Mouse (Mus musculus) midbrain, embryonic 10.5 days (tissue): ENCODE data around the gene Mphosph10. TPM values are rescaled to one million over a fixed set of nuclear protein-coding genes. Genes with fewer than 3 reads are reported as not detected.
A peak's percentile ranks its signal among the peaks of the same experiment; 100 is the strongest.

Source experiments
- DNase-seq: peaks from one replicate; pipeline ENCODE4 v3.0.0-alpha.2; 2017; ENCODE audit warnings: low spot score
- H3K27ac ChIP-seq: fragments of 300-500 bp; sonication (generic); replicated peaks from 2 replicates; pipeline ENCODE4 v1.5.1; 2016; ENCODE audit warnings: mild to moderate bottlenecking
- H3K27me3 ChIP-seq: fragments of 300-500 bp; sonication (generic); 2 replicates; pipeline ENCODE4 v1.6.1; 2016; ENCODE audit warnings: low read depth, mild to moderate bottlenecking; ENCODE audit not compliant: poor library complexity, severe bottlenecking
- H3K36me3 ChIP-seq: fragments of 300-500 bp; sonication (generic); 2 replicates; pipeline ENCODE4 v1.6.1; 2016; ENCODE audit warnings: mild to moderate bottlenecking, moderate library complexity
- H3K4me1 ChIP-seq: fragments of 300-500 bp; sonication (generic); 2 replicates; pipeline ENCODE4 v1.6.1; 2016
- H3K4me3 ChIP-seq: fragments of 300-500 bp; sonication (generic); 2 replicates; pipeline ENCODE4 v1.5.1; 2016; ENCODE audit warnings: mild to moderate bottlenecking, moderate library complexity
- H3K9me3 ChIP-seq: fragments of 300-500 bp; sonication (generic); replicated peaks from 2 replicates; pipeline ENCODE4 v1.6.1; 2016; ENCODE audit warnings: mild to moderate bottlenecking
- WGBS: fragments of 180-500 bp; shearing (Covaris S2); methylation state at CpG from one replicate; pipeline ENCODE4 v1.1.7; 2016; 5-methylcytosine and 5-hydroxymethylcytosine counted together
- polyA plus RNA-seq: library from polyadenylated mRNA; unstranded; fragments of >200 nt; fragmentation: Nextera tagmentation; extraction: Ambion mirVana; gene quantifications from 2 replicates; pipeline ENCODE4 v1.2.1, GENCODE M21; 2016

The Mphosph10 gene
- polyA plus RNA-seq, result 46.8 and 53.0 TPM in 2 replicates

DNA sequence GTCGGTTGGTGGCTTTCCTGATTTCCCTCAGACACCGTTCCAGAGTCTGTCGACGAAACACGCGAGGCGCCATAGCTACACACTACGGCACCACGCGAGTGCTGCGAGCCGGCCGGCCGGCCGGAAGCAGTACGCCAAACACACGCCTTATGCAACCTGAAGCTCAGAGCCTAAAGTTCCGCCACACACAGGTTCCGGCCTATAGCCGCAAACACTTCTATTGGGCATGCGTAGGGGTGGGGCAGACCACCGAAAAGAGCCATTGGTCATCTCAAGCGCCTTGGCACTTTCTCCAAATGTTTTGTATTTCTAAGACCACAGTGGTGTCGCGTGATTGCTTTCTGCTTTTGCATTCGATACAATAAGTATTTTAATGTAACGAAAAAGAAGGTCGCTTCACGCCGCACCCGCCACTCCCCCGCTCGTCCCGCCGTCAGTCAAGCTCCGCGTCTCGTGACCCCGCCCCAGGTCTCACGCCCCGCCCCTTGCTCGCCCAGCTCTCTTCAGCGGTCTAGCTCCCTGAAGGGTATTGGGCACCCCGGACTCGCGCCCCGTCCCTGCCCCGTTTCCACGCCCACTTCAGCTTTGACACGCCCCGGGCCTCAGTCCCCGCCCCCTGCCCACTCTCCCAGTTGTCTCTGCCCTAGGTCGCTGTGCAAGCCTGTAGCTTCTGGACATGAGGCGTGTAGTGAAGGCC is at the start of gene Mphosph10, which contains the start of gene Mcee:
Gene Mphosph10 (minus strand): TSS at position 147 of the 697 bp plus-strand sequence.
Gene Mcee (plus strand): TSS at position 486 of the 697 bp plus-strand sequence.
- H3K4me3 ChIP-seq, result peak within 1 kb of the TSS; percentile 83
- WGBS, result under 1% methylated on average over 54 of the region's 54 CpGs
- peak within 1 kb of the TSS; percentile 89 for H3K27ac ChIP-seq
- peaks cover 26% of the 10 kb centered on the region for H3K36me3 ChIP-seq
- peaks cover 24% of the 10 kb centered on the region for H3K4me1 ChIP-seq
- H3K27me3 ChIP-seq, result no peaks in the 10 kb centered on the region
- DNase-seq, result peak; percentile 98
- H3K9me3 ChIP-seq, result no peaks in the 10 kb centered on the region

DNA sequence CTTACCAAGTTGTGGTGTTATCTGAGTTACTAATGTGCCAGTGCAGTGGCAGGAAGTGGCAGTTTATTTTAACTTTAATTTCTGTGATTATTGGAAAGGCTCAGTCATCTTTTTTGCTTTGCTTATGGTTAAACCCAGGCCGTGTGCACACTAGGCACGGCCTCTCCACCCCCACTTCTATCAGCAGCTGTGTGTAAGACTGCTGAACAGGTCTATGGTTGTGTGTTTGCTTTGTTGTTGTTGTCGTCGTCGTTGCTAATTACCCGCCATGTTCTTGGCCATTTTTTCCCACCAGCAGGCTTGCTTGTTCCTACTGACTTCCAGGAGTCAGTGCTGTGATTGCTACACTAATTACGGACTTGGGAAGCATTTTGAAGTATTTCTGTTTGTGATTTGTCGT is 48.5 kb upstream of the Mphosph10 start:
- Histone ChIP-seq H3K4me3 (no peak overlapping the region), H3K27ac (no peak overlapping the region), H3K36me3 (no peaks in the 10 kb centered on the region), H3K27me3 (no peaks in the 10 kb centered on the region), H3K4me1 (peaks cover 9% of the 10 kb centered on the region), H3K9me3 (no peaks in the 10 kb centered on the region)
- DNase-seq, result no peak
- WGBS, result 90% methylated on average over 8 of the region's 8 CpGs

DNA sequence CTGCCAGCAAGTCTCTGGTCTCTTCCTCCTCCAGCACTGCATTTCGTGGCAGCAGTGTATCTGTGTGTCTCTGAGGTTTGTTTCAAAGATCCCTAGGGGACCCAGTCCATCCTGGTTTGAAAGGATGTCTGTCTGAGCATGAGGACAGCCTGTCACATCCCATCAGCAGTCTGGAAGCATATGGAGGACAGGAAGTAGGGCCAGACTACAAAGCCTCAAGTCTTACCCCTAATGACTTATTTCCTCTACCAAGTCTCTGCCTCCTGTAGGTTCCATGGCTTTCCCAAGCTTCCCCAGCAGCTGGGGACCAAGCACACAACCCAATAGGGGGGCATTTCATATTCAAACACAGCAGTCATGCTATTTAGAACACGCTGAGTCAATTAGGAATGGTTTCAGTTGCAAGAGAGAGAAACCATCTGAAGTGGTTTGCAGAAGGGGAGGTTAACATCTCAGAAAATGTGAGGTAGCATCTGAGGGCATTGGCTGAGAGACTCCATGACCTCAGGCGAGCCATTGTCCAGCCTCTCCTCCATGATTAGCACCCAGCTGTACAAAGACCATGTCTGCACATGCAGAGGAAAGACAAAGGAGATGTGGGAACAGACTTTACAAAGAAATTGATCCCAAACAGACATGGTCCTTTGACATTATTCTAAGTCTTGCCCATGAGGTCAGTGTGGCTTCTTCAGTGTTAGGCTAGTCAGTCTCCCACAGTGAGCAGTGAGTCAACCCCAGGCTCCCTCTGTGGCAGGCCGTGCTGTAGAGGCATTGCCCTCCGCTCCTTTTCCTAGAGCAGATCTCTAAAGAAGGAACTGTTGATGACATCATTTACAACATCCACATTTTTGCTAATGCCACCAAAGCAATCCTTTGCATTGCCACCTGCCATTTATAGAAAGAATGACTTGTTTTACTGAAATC is 47.8 kb upstream of the Mphosph10 start:
- Histone ChIP-seq H3K9me3 (no peaks in the 10 kb centered on the region), H3K27me3 (no peaks in the 10 kb centered on the region), H3K4me1 (peaks cover 9% of the 10 kb centered on the region), H3K27ac (no peak overlapping the region; the same call in 1 of the 2 replicates), H3K4me3 (no peak overlapping the region), H3K36me3 (no peaks in the 10 kb centered on the region)
- peak; percentile 18 for DNase-seq
- WGBS, result 67% methylated on average over 5 of the region's 5 CpGs

DNA sequence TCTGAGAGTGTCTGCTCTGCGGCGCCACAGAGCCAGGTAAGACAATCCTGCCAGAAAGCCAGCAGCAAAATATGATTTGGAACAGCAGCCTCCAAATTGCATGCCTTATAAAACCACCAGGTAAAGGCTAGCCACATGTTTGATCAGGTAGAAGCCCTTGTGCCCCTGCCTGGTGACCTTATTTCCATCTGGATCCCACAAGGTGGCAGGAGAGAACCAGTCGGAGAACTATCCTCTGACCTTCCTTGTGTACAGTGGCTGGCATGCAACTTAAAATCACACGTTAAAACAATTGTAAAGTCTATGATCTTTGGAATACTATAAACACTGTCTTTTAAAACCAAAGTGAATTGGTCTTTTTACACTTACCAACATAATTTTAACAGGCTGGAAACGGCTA is 32.8 kb upstream of the Mphosph10 start:
- Histone ChIP-seq H3K9me3 (no peaks in the 10 kb centered on the region), H3K27ac (no peak overlapping the region), H3K36me3 (no peaks in the 10 kb centered on the region), H3K27me3 (no peaks in the 10 kb centered on the region), H3K4me1 (no peaks in the 10 kb centered on the region), H3K4me3 (no peak overlapping the region)
- WGBS, result 63% methylated on average over 5 of the region's 5 CpGs
- no peak for DNase-seq

DNA sequence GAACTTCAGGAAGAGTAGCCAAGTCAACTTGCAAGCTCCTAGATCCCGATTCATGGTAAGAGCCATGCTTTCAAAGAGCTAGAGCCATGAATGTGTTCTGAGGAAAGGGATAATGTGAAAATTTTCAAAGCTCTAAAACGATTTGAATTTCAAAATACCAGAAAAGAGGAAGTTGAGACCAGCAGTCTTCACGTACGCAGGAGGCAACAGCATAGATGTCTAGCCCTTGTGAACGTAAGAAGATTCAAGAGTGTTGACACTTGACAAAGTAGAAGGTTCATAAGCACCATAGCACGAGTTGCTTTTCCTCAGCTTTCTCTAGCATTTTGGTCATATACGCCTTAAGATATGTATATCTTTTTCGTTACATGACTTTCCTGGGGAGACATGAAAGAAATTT is 11.9 kb upstream of the Mphosph10 start:
- no peaks in the 10 kb centered on the region for H3K27me3 ChIP-seq
- no peak for DNase-seq
- no peaks in the 10 kb centered on the region for H3K4me1 ChIP-seq
- no peak overlapping the region for H3K4me3 ChIP-seq
- no peaks in the 10 kb centered on the region for H3K36me3 ChIP-seq
- H3K27ac ChIP-seq, result no peak overlapping the region
- no peaks in the 10 kb centered on the region for H3K9me3 ChIP-seq
- 90% methylated on average over 8 of the region's 8 CpGs for WGBS

DNA sequence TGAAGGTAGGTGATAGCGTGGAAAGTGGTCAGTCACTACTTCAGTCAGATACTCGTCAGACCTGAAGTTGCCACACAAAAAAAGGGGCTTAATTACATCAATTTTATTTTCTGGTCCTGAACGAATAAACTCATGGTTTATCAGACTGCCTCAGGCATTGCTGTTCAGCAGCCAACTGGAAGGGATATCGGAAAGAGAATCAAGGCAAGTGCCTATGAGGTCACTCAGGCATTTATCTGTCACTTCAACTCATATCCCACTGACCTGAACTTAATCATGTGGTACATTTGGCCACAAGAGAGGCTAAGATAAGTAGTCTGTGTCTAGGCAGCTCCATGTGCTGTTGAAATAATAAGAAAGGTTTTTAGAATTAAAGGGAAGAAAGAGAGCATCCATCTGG is 10.4 kb upstream of the Mphosph10 start:
- WGBS, result 94% methylated on average over 4 of the region's 4 CpGs
- Histone ChIP-seq H3K4me1 (no peaks in the 10 kb centered on the region), H3K27me3 (no peaks in the 10 kb centered on the region), H3K4me3 (no peak overlapping the region), H3K27ac (no peak overlapping the region), H3K9me3 (no peaks in the 10 kb centered on the region), H3K36me3 (no peaks in the 10 kb centered on the region)
- DNase-seq, result no peak

DNA sequence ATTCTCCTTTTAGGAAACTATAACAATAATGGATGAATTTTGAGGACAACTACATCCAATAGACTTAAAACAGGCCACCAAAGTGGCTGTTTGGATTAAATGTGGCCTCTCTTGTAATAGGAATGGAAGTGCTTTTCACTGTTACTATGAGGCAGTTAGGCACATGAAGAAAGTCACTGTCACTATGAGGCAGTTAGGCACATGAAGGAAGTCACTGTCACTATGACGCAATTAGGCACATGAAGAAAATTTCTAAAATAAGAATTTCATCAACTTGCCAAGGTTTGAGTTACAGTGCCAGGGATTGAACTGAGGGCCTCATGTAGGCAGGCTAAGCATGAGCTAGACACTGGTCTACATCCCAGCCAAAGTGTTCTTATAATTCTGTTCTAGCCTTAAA is 8.7 kb upstream of the Mphosph10 start:
- H3K9me3 ChIP-seq, result no peaks in the 10 kb centered on the region
- H3K36me3 ChIP-seq, result no peaks in the 10 kb centered on the region
- no peak overlapping the region for H3K4me3 ChIP-seq
- DNase-seq, result no peak
- H3K27me3 ChIP-seq, result no peaks in the 10 kb centered on the region
- 85% methylated on average over 1 of the region's 1 CpGs for WGBS
- no peak overlapping the region for H3K27ac ChIP-seq
- H3K4me1 ChIP-seq, result no peaks in the 10 kb centered on the region

DNA sequence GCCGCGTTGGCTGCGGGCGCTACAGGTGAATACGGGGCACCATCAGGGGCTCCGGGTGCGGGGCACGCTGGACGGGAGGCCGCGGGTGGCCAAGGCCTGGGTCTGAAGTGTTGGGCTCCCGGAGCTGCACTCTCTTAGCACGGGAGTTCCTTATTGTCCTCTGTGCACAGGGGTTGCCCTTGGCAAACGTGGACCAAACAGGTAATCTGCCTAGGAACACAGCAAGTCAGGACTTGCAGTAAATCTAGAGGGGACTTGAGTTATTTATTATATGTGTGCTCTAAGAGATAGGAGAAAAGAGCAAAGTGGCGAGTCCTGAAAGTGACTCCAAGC is 717 bp upstream of the Mphosph10 start:
- Histone ChIP-seq H3K4me3 (peak overlapping the region; percentile 83), H3K4me1 (peaks cover 24% of the 10 kb centered on the region), H3K27me3 (no peaks in the 10 kb centered on the region), H3K36me3 (peaks cover 21% of the 10 kb centered on the region), H3K9me3 (no peaks in the 10 kb centered on the region), H3K27ac (peak overlapping the region; percentile 89)
- DNase-seq, result no peak
- WGBS, result 1% methylated on average over 15 of the region's 15 CpGs

DNA sequence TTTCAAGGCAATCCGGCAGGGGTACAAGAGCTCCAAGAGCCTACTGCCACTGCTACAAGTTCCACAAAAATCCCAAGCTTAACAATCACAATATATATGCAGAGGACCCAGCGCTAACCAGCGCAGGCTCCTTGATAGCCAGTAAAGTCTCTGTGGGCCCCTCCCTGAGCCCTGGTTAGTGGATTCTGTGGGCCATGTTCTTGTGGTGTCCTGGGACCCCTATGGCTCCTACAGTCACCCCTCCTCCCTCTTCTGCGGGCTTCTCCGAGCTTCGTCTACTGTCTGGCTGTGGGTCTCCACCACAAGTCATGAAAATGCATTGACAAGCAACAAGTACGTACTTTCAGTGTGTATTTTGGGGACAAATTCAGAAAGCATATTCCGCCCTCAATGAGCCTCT is 589 bp downstream of the Mphosph10 start:
- 4% methylated on average over 8 of the region's 8 CpGs for WGBS
- H3K4me1 ChIP-seq, result peaks cover 24% of the 10 kb centered on the region
- peak overlapping the region; percentile 83 for H3K4me3 ChIP-seq
- H3K9me3 ChIP-seq, result no peaks in the 10 kb centered on the region
- peak; percentile 16 for DNase-seq
- H3K27me3 ChIP-seq, result no peaks in the 10 kb centered on the region
- peak overlapping the region; percentile 89 for H3K27ac ChIP-seq
- peaks cover 34% of the 10 kb centered on the region for H3K36me3 ChIP-seq

DNA sequence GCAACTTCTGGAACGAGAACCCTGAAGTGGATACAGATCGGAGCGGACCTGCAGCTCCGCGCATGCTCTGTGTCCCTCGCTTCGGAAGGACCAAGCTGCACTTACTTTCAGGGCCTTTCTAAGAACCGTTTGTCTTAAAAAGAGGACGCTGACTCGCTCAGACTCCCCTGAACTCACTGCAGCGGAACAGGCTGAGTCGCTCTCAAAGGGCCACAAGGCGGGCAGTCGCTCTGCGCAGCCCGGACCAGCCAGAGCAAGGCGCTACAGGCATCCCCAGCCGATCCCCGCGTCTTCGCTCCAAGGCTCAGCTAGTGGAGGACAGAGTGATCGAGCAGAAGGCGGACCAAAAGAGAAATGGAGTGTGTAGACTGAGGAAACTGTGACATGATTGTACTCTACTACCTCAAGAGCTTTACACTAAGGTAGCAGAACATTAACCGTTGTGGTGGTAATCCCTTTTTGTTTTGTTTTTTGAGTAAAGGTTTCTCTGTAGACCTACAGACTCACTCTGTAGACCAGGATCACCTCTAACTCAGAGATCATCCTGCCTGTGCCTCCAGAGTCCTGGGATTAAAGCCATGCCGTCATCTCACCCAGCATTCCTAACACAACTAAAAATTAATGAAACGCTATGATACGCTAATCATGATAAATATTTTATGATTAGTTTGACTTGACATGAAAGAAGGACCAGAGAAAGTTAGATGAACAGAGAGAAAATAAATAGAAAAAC is 18.1 kb downstream of the Mphosph10 start, which contains the start of gene Fan1:
Gene Fan1 (minus strand): TSS at position 266 of the 733 bp plus-strand sequence.
- peaks cover 18% of the 10 kb centered on the region for H3K4me1 ChIP-seq
- peak within 1 kb of the TSS; percentile 65 for H3K4me3 ChIP-seq
- peak within 1 kb of the TSS; percentile 87 for H3K27ac ChIP-seq
- H3K27me3 ChIP-seq, result no peaks in the 10 kb centered on the region
- peak; percentile 88 for DNase-seq
- H3K9me3 ChIP-seq, result no peaks in the 10 kb centered on the region
- 5% methylated on average over 27 of the region's 27 CpGs for WGBS
- H3K36me3 ChIP-seq, result peaks cover 60% of the 10 kb centered on the region

DNA sequence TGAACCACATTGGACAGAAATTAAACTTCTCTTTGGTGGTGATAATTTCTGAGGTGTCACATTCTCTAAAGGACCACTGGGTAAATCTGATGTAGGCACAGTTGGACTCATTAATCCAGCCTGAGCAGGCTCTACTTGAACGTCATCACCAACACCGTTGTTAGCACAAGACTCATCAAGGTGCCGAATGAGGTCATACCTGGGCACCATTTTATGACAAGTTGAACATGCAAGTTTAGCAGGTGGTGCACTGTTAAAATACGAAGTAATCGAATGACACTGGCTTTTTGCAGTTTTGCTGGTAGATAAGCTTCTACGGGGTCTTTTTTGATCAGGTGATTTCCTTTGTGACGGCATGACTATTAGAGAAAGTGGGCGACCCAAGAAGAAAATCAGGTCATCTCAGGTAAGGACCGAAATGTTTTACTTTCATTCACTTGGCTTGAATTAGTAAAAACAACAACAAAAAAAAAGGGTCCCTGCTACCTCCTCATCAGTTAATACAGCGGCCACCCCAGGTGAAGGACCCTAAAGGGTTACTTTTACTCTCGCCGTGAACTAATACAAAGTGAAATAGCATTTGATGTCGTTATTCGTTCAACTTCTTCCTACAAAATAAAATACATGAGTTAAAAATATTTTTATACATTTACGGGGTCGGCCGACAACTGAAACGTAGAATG is 18.8 kb downstream of the Mphosph10 start:
- Histone ChIP-seq H3K4me1 (peaks cover 18% of the 10 kb centered on the region), H3K36me3 (peaks cover 60% of the 10 kb centered on the region), H3K9me3 (no peaks in the 10 kb centered on the region), H3K4me3 (peak overlapping the region; percentile 65), H3K27ac (peak overlapping the region; percentile 87), H3K27me3 (no peaks in the 10 kb centered on the region)
- 19% methylated on average over 18 of the region's 18 CpGs for whole genome bisulfite sequencing
- no peak for DNase-seq
